Mouse (Mus musculus) layer of hippocampus, adult 18-20 months (tissue): ENCODE measurements around the gene 1700025G04Rik. TPM values are rescaled to one million over a fixed set of nuclear protein-coding genes. Genes with fewer than 3 reads are reported as not detected.
"Not testable (repeated sequence)": the region's sequence is repeated elsewhere in the genome, so short reads cannot be mapped to it uniquely, and the experiment has no call there.

Experiments used
- DNase-seq, 2 experiments: peaks; one replicate each; pipeline ENCODE4 v3.0.0; 2022; ENCODE audit warnings: low spot score in 2 of 2
- total RNA-seq, 2 experiments: library from RNA; stranded (reverse); gene quantifications; 2 replicates each; pipeline ENCODE4 v1.2.3; 2021

1700025G04Rik gene
- total RNA-seq, 2 experiments from 2014 or later = 60.3 to 70.8 TPM

DNA sequence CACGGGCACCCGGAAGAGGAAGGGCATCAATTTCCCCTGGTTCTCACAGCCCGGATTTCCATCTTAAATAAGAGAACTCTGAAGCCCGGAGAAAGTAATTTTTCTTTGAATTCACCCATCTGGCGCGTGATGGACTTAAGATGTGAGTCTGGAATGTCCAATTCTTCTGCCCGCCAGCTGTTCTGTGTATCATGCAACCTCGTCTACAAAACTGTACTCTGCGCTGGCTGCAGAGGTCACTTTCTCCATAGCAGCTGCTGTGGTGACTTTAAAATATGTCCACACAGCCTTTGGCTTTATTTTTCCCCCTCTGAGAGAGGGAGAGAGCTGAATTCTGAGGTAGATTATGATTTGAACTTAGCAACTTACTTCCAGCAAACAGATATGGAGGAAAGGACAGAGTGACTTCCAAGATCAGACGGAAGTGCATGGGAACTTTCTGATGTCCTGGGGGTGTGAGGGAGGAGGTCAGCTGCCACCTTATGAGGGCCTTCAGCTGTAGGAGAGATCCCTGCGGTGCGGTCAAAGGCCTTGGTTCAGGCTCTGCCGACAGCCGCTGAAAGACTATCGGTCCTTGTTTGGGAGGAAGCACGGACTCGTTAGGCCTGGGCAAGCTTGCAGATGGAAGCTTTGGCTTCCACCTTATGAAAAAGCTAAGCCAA, 226.7 kb downstream of the 1700025G04Rik start:
- no peak for DNase-seq

DNA sequence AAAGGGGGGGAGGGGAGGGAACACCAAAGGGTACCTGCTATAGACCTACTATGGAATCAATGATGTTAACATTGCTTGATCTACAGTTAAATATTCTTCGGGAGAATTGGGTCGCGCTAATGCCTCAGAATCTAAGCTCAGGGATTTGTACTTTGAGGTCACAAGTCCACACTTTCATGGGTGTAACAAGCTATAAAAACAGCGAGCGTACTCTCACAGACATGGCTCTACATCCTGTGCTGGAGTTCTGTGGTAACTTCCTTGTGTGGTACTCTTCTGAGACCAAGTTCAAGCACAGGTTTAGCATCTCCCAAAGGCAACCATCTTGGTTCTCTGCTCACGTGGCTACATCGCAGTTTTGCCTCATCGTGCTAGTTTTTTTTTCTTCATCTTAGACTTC, 227.8 kb downstream of the 1700025G04Rik start:
- DNase-seq = no peak

DNA sequence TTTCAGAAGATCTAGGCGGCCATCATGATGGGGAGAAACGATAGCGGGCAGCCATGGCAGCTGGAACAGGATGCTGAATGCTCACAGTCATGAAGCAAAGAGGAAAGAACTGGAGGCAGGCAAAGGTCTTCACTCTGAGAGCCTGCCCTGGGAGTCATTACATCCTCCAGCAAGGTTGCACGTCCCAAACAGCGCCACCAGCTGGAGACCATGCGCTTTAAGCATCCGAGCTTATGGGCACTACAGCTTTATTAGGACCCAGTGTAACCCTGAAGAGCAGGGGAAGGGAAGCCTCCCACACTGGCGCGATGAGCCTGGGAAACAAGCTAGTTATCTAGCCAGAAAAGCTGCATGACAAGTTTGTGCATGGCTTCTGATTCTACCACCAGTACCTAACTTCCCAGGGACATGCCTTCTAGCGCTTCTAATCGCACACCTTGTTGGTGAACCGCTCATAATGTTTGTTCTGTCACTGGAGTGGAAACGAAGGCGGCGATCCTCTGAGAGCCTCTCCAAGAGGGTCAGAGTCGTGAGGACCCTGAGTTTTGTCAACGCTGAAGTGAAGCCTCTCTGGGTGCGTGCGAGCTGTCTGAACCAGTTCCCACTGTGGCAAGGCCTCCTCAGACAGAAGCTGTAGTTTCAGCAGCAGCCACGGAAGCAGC, 228.5 kb downstream of the 1700025G04Rik start:
- DNase-seq = no peak

DNA sequence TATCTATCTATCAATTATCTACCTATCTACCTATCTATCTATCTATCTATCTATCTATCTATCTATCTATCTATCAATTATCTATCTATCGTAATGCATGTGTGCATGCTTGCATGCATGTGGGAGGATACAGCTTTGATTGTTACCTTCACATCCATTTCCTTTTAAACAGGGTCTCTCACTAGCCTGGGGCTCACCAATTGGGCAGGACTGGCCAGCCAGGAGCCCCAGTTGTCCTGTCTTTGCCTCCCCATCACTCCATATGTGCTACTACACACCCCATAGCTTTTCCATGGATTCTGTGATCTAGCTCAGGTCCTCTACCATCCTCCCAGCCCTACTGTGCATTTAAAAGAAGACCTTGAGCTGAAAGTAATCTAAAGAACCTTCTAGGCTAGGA, 231.5 kb downstream of the 1700025G04Rik start:
- no peak for DNase-seq

DNA sequence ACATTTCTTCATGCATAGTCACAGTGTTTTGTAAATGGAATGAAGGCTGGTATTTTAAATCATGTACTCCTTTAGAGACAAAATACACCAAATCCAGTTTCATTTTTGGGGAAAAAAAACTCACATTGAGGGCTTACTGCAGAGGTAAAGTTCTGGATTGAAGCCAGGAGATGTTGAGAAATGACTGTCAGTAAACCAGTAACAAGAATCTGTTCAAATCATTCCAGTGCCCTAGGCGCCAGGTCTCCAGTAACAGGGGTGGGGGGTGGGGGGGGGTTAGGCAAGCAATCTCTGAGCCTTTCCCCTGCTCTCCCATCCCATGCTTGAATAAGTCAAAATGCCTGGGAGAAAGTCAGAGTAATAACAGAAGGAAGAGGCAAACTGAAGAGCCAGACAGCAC, 234.4 kb downstream of the 1700025G04Rik start:
- no peak for DNase-seq

DNA sequence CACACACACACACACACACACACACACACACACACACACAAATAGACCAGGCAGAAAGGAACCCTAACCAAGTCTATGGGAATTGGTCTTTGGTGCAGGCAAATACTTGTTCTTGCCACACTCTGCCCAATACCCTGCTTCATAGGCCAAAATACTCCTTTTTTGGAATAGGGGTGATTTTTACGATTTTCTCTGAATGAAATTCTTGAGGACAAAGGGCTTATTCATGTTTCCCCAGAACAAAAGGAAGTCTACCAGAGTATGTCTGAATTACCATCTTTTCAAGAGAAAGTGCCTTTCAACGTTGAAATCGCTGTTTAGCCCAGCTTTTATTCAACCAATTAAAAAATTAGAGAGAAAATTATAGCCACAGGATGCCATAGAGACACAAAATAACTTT, 237.9 kb downstream of the 1700025G04Rik start:
- no peak for DNase-seq

DNA sequence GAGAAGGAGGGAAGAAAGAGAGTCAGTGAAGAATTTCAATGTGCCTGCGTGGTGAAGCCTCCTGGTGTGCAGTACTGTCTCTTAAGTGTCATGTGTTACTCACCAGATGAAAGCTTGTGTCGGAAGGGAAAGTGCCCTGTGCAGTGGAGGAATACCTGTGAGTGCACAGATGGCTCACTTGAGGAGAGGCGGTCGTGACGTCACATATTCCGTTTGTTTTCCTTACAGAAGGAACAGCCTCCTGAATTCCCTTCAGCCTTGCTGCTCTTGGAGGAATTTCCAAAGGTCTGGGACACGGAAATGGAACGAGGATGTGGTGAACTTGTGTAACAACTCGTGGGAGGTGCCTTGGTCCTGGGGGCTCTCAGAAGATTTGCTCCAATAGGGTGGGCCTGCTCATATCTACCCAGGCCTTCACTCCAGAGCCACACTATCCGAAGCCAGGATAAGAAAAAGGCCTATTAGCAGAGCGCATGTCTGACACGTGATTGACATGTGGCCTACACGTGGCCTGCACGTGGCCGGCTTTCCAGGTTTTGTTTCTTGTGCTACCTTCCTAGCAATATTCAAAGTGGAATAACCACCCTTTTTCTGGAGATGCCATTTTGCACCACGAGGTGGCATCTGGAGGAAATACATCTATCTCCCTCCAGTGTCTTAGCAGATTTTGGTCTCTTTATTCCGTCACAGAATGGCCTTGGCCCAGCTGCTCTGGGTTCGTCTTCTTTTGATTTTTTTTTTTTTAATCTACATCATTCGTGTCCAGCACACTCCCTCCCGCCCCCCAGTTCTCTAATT, 238.7 kb downstream of the 1700025G04Rik start:
- no peak for DNase-seq

DNA sequence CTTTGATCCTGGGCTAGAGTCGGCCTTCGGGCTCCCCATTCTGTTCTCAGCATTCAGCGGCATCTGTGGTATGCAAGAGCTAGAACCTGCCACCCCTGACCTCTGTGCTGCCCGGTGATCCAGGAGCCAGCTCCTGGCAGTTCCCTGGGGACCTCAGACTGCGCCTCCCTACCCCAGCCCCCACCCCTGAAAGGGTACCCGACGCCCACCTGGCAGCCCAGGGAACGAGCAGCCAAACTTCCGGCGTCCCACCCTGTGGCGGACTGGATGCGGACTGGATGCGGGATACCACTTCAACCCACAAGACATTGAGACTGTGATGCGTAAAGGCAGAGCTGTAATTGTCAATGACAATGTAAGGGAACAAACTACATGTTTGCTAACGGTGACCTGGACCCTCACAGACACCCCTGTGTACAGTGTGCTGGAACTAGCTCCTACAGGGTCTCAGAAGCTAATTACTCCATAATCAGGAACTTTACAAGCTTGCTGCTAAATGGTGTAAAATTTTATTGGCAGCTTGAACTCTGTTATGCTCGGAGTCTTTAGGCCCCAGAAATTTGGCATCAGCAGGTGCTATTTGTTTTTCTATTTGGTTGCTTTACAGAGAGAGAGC, 239.8 kb downstream of the 1700025G04Rik start:
- no peak for DNase-seq

DNA sequence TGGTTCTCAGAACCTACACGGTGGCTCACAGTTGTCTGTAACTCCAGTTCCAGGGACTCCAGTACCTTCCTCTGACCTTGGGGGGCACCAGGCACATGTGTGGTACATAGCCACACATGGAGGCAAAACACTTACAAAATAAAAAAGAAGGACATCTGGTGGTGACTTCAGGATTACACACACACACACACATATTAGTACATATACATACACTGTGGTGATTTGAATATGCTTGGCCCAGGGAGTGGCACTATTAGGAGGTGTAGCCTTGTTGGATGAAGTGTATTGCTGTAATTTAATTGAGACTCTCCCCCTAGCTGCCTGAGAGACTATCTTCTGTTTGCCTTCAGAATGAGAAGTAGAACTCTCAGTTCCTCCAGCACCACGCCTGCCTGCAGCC, 241.6 kb downstream of the 1700025G04Rik start:
- DNase-seq = no peak

DNA sequence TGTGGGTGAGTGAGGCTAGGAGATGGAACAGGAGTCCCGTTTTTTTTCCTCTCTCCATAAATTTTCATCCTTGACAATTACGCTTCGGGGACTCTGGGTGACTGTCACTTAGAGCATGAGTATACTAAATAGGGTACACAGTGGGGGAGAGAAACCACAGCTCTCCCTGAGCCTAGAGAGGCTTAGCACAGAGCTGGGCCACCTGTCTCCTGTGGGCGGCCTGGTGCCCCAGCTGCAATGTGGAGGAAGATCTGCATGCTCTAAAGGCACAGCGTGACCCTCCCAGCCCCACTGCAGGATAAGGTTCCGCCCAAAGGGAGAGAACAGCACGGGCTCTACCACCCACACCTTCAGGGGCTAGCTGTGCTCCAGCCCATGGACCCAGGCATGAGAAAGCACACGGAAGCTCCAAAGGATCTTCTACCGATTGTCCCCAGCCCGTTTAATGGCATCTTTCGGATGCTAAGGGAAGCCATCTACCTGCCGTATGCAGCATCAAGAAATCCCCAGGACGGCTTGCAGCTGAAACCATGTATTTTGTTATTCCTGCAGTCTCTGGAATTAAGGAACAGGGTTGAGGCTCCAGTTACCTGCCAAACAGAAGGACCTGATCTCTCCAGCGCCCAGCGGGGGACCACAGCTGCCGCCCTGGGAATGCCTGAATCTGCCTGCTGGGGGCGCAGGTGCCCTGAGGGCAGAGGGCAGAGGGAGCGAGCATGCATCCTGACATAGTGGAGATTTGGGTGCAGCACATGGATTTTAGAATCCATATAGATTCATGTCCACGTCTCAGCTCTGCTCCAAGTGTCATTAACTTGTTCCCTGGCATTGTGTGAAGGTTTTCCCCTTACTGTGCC, 243.8 kb downstream of the 1700025G04Rik start:
- peak in 1 of 2 experiments; percentile 11 for DNase-seq

DNA sequence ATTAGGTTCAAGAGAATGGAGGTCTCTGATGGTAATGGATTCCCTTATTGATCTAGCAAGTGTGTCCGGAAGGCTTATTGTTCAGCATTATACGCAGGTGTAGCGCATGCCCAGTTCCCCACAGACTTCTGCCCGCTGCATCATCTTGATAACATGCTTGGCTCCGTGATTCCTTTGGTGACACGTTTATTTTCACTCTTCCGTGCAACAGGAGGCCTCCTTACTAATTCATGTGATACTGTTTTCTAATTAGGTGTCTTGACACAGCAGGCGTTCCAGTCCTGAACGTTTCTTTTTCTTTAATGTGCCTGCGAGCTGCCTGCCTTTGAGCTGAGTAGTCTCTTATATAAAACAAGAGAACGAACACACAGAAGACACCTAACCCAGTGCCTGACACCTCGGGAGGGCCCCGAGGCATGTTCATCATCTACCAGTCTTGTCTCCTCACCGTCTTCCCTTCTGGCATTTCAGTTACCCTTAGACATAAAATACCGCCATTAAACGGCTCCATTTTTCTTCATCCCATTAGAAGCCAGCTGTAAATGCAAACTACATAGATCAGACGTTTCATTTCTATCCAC, 244.6 kb downstream of the 1700025G04Rik start:
- no peak for DNase-seq

DNA sequence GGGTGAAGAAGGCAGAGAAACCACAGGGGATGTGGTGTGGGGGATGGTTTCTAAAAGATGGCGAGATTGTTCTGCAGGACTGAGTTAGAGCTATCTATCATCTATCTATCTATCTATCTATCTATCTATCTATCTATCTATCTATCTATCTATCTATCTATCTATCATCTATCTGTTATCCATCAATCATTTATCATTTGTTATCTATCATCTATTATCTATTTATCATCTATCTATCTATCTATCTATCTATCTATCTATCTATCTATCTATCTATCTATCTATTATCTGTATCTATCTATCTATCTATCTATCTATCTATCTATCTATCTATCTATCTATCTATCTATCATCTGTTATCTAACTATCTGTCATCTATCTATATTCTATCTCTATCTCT, 249.6 kb downstream of the 1700025G04Rik start:
- not testable (repeated sequence) for DNase-seq

DNA sequence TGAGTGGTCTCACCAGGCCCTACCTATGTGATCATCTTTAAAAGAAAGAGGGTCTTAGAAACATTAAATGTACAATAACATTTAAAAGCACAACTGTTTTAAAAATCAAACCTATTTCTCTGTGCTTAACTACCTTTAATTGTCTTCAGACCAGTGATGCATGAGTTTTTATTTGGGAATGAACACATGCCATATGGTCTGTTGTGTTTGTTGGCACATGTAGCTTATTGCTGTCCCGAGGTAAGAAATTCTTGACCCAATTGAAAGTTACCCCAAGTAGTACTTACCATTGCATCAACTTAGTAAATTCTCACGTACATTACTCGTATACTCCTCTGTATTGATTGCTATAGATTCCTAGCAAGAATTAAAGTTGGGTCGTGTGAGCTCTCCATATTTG, 254.7 kb downstream of the 1700025G04Rik start:
- DNase-seq = no peak

DNA sequence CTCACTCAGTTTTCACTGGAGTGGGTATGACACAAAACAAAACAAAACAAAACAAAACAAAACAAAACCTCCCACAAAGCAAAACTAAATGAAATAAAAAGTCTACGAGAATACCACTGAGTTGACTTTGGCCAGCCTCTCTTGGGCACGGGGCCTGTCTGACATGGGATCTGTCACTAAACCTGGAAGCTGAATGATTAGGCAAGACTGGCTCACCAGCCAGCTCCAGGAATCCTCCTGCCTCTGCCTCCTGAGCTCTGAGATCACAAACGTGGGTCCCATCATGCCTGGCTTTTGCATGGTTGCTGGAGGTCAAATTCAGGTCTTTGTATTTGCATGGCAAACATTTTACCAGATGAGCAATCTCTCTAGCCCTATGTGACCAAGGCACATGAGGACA, 258.1 kb downstream of the 1700025G04Rik start:
- no peak for DNase-seq

DNA sequence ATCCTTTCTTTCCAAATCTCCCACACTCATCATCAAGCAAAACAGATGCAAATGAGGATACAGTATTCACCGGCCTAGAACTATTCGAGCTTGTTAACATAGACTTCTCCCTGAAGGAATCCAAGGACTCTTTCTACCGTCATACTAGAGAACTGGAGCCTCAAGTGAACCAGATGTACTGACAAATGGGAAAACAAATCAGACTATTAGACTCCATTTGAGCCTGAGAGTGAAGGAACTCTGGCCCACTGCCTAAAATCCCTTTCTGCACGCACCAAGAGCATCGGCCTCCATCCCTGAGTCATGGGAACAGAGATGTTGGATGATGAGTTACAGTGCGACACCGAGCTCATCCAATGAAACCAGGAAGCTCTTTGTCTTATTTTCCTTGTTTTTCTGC, 264.9 kb downstream of the 1700025G04Rik start:
- peak in 1 of 2 experiments; percentile 65 for DNase-seq

DNA sequence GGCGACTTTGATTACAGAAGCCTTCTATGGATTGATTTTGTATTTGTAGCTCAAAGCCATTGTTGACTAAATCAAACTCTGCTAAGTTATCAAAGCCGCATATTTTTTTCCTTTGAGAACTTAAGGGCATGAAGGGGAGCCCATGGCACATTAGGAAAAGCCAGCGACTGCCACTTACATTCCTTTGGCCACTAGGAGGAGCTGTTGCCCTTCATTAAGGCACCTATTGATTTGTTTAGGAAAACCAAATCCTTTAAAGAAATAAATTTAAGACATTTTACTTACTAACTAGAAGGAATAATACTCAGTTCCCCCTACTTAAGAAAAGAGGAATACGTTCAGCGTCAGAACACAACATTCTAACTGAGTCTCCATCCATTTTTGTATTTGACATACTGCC, 269.5 kb downstream of the 1700025G04Rik start:
- DNase-seq = peak; percentile 40 to 82

DNA sequence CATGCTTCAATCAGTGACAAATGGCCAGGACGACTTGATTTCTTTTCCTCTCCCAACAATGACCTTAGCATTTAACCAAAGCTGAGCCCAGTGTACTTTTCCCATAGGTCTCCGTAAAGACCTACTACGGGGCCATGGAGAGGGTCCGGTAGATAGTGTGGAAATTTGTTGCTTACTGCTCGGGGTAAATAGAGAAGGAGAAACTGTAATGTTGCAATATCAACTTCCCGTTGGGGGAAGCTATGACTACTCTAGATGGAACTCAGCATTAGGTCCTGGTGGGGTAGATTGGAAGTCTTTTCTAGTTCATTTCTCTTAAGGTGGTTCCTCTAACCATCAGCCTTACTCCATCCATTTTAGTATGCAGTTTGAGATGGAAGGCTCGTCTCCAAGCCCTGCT, 270.7 kb downstream of the 1700025G04Rik start:
- no peak for DNase-seq

DNA sequence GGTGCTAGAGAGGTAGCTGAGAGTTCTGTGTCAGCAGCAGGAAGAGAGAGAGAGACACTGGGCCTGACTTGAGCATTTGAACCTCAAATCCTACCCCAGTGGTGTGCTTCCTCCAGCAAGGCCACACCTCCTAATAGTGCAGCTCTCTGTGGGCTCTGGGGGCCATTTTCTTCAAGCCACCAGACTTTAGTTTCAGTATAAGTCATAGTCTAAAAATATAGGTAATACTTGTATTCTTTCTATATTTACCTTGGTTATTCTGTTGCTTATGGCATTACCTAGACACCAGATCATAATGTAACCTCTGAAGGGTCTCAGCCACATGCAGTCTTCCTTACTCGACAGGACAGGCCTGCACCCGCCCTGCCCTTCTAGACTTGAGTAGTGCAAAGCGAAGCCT, 273.9 kb downstream of the 1700025G04Rik start:
- no peak for DNase-seq

DNA sequence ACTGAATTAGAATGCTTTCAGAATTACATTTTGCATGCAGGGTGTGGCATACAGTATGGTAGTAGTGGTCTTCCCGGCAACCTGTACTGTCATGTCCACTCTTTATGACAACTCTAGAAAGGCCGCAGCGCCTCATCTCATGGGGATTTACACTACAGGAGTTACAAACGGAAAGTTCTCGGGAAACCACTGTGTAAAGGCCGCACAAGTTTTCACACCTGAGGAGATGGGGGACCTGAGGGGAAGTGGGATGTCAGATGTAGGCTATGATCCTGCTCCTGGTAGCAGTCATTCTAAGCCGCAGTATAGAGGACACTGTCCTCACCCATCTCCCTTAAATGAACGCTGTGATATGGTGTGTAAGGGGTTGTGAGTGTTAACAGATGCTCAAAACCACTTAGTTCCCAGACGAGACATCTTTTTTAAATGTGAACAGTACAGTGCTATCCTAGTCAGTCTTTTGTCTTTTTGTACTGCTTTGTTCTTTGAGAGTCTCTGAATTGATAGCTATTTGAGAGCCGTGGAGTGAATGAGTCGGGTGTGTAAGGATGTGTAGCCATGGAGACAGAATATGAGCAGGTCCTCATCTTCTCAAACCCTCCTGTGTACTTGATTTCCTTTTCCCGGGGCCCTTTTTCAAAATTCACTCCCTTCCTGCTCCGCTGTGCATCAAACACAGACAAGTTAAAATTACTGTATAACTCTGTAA, 277.8 kb downstream of the 1700025G04Rik start:
- DNase-seq = no peak

DNA sequence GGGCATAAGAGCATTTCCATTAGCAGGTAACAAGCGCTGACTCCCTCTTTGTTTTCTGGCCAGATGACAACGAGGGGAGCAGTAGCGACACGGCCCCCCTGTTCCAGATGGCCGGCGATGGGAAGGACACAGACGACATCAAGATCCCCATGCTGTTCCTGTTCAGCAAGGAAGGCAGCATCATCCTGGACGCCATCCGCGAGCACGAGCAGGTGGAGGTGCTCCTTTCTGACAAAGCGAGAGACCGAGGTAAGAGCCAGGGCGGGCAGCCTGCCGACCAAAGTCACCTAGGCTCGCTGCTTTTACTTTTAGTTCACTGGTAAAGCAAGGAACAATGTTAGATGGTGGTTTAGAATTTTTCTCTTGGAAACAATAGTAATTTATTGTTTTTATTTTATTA, 278.5 kb downstream of the 1700025G04Rik start:
- no peak for DNase-seq
